Mouse (Mus musculus) central nervous system, embryonic 14 days (tissue): ENCODE data around the gene Zmiz1. TPM values are rescaled to one million over a fixed set of nuclear protein-coding genes. Genes with fewer than 3 reads are reported as not detected.

Experiments used
- polyA plus RNA-seq: library from polyadenylated mRNA; depleted of rRNA; stranded (reverse); fragments of >200 nt; gene quantifications from 2 replicates; pipeline ENCODE4 v1.2.3, GENCODE M21; 2012; rRNA removed

Zmiz1 gene
- polyA plus RNA-seq: 66.5 and 86.0 TPM in 2 replicates

DNA sequence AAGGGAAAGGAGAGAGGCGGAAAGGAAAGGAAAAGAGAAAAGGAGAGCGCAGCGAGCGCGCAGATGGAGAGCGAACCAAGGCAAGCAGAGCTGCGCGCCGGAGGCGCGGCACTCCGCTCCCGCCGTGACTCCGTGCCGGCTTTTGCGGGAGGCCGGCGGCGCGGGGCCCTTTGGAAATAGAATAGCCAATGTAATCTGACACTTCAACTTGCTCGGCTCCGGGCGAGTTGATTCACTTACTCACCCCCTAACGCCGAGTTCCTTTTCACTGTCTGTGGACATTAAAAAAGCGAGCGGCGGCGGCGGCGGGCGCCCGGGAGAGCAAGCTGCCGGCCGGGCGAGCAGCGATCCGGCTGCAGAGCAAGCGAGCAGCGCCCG lies at the start of gene Zmiz1:
Zmiz1 (plus strand) TSS at position 170 of the 378 bp plus-strand sequence.

DNA sequence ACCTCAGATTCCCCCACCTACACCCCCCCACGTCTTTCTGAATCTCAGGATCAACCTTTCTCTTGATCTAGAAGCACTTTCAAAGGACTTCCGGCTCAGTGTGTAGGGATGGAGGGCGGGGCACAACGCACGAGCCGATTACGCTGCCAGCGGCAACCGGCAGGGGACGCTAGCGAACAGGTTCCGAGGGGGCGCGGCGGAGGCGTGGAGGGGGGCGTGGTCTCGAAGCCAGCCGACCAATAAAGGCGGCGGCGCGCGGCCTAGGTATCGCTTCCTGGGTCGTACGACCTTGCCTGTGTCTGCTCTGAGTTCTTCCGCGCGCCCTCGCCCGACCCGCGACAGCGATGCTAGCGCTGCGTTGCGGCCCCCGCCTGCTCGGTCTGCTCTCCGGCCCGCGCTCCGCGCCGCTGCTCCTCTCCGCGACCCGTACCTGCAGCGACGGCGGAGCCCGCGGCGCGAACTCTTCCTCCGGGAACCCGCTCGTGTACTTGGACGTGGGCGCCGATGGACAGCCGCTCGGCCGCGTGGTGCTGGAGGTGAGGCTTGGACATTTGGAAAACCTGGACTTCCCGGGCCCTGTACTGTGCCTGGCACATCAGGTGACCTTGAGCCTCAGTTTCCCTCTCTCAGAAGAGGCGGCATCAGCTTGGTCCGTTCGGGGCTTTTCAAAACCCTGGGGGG lies 235.0 kb downstream of the Zmiz1 start, which contains the start of gene Ppif:
Ppif (plus strand) TSS at position 267 of the 681 bp plus-strand sequence.

Other genes with a start within 250 kb of the Zmiz1 start
- 51.4 and 56.7 TPM in 2 replicates for gene Ppif, start 235.0 kb downstream of the Zmiz1 start, polyA plus RNA-seq